Mouse (Mus musculus) bone marrow, adult 2 months (tissue): ENCODE measurements around the gene Fam120c.

Source experiments
- CTCF ChIP-seq: fragments of 200-500 bp; IDR thresholded peaks from 2 replicates; pipeline ENCODE4 v1.5.1; 2011; ENCODE audit warnings: low read length, control low read depth; ENCODE audit not compliant: control insufficient read depth, insufficient read depth
- POLR2A ChIP-seq: fragments of 200-500 bp; IDR thresholded peaks from 2 replicates; pipeline ENCODE4 v1.6.1; 2011; ENCODE audit warnings: low read depth, mild to moderate bottlenecking, control low read depth, low read length, borderline replicate concordance; ENCODE audit not compliant: control insufficient read depth

DNA sequence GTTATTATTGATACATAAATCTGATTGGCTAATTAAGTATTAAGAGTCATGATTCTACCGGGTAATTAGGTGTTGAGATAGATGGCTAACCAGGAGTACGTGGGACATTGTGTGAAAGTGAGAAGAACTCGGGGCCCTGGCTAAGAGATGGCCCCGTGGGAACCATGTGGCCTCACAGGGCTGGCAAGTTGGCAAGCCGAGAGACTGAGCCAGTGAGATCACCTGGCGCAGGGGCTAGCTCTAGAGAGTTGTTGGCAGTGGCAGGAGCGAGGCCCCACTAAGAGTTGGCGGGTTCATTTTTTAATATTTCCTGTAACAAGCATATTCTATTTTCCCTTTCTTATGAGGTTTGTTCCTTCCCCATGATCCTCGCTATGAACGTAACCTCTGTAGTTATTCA, 74.8 kb downstream of the Fam120c start:
- TF ChIP-seq CTCF (no peak), POLR2A (no peak)
